Mouse (Mus musculus) thymus, adult 18-20 months (tissue): ENCODE data around the gene Bglap.
"Not testable (repeated sequence)": the region's sequence is repeated elsewhere in the genome, so short reads cannot be mapped to it uniquely, and the experiment has no call there.

ENCODE experiments used
- DNase-seq, 2 experiments: peaks; one replicate each; pipeline ENCODE4 v3.0.0; 2022; ENCODE audit warnings: mixed read lengths in 2 of 2

Bglap gene

DNA sequence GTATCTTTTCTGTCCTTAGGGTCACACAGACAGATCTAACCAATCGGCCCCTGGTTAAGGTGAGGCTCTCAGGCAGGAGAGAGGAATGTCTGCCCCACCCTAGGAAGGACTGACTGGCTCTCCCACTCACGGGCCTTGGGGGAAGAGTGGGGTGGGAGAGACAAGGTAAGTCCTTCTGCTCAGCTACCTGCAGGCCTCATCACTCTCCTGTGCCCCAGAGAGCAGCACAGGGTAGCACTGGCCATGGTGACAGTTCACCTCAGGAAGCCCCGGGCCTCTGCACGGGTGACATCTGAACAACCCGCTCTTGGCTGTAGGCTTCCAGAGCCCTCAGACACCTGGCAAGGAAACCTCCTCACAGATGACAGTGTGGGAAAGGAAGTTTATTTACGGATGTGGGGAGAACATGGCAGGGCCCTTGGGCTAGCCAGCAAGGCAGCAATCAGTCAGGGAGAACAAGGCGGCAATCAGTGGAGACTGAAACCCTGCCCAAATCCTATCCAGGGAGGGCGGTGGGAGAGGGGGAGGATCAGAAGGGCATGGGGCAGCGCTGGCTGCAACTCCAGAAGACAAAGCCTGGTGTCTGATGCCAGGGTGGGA is 9.6 kb upstream of the Bglap start:
- no peak for DNase-seq

DNA sequence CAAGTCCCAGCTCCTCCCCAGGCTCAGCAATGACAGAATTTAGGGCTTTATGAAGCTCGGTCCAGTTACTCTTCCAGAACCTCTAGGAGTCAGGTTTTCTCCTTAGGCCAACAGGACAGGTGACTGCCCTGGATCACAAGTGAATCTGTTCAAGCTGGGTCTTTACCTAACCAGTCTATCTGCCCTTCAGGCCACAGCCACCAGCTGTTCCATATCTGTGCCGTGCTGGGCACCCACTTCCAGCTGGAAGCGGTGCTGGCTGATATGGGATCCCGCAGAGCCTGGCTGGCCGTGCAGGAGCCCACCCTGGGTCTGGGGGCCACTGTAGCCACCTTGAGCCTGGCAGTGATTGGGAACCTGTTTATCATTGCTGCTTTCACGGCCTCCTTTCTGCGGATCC is 1.9 kb downstream of the Bglap start:
- not testable (repeated sequence) for DNase-seq

DNA sequence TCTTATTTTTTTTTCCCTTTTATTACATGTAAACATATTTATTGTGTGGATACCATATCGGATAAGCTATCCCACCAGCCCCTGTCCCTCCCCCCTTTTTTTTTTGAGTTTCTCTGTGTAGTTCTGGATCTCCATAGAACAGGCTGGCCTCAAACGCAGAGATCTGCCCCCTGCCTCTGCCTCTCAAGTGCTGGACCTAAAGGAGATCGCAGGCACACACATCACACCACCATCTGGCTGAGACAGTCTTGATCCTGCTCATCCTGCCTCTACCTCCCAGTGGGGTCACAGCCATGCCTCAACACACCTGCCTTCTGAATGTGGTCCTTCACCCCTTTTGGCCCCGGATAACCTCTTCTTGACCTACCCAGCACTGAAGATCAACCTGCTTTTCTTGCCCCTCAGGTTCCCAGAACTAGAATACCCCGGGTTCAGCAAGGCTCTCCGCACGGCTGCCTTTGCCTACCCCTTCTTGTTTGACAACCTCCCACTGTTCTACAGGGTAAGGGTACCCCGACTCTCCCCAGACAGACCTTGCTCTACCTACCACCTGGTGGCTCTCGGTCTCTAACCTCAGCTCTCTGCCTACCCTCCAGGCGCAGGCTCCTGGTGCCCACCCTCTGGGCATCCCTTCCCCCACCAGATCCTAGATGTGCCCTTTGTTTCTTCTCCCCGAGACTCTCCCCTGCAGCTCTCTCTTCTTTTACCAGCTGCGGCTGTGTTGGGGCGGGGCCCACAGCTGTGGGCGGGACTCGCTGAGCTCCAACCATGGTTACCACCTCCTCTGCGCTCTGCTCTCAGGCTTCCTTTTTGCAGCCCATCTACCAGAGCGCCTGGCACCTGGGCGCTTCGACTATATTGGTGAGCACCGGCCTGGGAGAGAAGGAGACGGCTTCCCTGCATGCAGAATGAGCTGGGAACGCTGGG is 2.6 kb downstream of the Bglap start:
- peak; percentile 64 to 69 for DNase-seq

DNA sequence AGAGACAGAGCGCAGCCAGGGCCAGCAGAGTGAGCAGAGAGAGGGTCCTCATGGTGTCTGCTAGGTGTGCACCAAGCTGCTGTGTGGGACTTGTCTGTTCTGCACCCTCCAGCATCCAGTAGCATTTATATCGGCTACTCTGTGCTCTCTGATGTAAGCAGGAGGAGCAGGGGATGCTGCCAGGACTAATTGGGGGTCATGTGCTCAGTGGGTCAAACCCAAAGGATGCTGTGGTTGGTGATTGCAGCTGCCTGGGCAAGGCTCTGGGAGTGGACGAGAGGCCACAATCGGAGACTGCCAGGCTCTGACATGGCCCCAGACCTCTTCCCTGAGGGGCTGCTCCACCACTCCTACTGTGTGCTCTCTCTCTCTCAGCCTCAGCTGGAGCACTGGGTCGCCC is 5.7 kb downstream of the Bglap start, which contains the start of gene Bglap2:
TSS of gene Bglap2 (minus strand) at position 101 of the 400 bp plus-strand sequence.
- DNase-seq: not testable (repeated sequence)

DNA sequence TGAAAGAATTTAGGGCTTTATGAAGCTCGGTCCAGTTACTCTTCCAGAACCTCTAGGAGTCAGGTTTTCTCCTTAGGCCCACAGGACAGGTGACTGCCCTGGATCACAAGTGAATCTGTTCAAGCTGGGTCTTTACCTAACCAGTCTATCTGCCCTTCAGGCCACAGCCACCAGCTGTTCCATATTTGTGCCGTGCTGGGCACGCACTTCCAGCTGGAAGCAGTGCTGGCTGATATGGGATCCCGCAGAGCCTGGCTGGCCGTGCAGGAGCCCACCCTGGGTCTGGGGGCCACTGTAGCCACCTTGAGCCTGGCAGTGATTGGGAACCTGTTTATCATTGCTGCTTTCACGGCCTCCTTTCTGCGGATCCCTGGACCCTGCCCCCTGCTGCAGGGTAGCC is 7.6 kb downstream of the Bglap start:
- DNase-seq: not testable (repeated sequence)

DNA sequence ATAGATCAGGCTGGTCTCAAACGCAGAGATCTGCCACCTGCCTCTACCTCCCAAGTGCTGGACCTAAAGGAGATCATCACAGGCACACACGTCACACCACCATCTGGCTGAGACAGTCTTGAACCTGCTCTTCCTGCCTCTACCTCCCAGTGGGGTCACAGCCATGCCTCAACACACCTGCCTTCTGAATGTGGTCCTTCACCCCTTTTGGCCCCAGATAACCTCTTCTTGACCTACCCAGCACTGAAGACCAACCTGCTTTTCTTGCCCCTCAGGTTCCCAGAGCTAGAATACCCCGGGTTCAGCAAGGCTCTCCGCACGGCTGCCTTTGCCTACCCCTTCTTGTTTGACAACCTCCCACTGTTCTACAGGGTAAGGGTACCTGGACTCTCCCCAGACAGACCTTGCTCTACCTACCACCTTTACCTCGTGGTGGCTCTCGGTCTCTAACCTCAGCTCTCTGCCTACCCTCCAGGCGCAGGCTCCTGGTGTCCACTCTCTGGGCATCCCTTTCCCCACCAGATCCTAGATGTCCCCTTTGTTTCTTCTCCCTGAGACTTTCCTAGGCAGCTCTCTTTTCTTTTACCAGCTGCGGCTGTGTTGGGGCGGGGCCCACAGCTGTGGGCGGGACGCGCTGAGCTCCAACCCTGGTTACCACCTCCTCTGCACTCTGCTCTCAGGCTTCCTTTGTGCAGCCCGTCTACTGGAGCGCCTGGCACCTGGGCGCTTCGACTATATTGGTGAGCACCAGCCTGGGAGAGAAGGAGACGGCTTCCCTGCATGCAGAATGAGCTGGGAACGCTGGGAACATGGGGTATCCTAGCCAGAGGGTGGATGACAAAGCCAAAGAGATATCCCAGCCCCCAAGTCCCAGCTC is 8.3 kb downstream of the Bglap start:
- peak; percentile 39 to 58 for DNase-seq

DNA sequence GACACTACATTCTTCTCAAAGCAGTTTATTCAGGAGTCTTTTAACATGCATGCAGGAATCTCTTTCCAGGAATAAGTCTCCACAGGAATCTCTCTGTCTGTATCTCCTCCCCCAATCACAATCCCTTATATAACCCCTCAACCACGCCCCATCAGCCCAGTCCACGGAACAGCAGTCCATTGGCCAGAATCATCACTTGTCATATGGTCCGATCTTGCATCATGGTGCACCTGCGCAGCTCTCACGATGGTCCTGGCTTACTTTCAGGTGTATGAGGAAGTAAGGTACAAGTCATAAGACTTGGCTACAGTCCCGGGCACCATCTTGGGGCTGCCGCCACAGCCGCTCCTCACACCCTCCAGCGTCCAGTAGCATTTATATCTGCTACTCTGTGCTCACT is 11.6 kb downstream of the Bglap start, which contains the start of gene Bglap3:
TSS of gene Bglap3 (minus strand) at position 101 of the 400 bp plus-strand sequence.
- DNase-seq: not testable (repeated sequence)

DNA sequence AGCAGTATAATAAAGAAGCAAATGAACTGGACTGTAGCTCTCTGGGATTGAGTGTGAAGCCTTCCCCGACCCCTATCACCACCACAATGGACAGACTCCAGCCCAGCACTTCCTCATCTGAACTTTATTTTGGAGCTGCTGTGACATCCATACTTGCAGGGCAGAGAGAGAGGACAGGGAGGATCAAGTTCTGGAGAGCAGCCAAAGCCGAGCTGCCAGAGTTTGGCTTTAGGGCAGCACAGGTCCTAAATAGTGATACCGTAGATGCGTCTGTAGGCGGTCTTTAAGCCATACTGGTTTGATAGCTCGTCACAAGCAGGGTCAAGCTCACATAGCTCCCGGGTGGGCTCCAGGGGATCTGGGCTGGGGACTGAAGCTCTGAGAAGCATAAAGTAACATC is 15.8 kb downstream of the Bglap start:
- not testable (repeated sequence) for DNase-seq

DNA sequence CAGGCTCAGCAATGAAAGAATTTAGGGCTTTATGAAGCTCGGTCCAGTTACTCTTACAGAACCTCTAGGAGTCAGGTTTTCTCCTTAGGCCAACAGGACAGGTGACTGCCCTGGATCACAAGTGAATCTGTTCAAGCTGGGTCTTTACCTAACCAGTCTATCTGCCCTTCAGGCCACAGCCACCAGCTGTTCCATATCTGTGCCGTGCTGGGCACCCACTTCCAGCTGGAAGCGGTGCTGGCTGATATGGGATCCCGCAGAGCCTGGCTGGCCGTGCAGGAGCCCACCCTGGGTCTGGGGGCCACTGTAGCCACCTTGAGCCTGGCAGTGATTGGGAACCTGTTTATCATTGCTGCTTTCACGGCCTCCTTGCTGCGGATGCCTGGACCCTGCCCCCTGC is 16.7 kb downstream of the Bglap start:
- not testable (repeated sequence) for DNase-seq

DNA sequence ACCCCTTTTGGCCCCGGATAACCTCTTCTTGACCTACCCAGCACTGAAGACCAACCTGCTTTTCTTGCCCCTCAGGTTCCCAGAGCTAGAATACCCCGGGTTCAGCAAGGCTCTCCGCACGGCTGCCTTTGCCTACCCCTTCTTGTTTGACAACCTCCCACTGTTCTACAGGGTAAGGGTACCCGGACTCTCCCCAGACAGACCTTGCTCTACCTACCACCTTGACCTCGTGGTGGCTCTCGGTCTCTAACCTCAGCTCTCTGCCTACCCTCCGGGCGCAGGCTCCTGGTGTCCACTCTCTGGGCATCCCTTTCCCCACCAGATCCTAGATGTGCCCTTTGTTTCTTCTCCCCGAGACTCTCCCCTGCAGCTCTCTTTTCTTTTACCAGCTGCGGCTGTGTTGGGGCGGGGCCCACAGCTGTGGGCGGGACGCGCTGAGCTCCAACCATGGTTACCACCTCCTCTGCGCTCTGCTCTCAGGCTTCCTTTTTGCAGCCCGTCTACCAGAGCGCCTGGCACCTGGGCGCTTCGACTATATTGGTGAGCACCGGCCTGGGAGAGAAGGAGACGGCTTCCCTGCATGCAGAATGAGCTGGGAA is 17.3 kb downstream of the Bglap start:
- peak; percentile 74 to 77 for DNase-seq

DNA sequence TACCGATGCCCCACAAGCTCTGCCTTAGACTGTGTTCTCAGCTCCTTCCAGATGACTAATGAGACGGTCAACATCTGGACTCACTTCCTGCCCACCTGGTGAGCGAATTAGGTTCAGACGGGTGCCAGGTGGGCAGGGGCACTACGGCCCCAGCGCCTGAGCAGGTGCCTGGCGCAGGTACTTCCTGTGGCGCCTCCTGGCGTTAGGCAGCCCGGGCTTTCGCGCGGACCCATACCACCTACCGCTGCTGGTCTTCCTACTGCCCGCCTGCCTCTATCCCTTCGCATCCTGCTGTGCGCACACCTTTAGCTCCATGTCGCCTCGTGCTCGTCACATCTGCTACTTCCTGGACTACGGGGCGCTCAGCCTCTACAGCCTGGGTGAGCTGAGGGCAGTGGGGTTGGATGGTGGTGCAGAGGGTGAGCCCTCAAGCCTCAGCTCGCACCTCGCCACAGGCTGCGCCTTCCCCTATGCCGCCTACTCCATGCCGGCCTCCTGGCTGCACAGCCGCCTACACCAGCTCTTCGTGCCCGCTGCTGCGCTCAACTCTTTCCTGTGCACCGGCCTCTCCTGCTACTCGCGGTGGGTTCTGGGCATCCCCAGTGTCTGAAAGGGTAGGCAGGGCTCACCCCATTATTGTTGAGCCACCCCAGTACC is 18.4 kb downstream of the Bglap start:
- DNase-seq: no peak

DNA sequence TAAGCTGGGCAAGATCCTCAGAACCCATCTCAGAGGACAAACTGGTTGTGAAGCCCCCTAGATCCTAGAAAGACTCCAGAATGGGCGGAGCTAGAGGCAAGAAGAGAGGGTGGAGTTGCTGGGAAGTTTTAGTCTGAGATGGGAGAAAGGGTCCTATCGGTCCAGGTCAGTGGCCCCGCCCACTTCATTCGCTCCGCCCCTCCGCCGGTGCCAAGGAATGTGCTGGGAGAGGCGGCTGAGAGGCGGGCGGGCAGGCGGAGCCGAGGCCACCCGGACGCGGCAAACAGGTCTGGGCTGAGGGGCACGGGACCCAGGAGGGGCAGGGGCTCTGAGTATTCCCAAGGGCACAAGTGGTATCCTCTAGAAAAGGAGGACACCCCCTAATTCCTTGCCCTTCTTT is 19.9 kb downstream of the Bglap start, which contains the start of gene Paqr6:
TSS of gene Paqr6 (plus strand) at position 248 of the 400 bp plus-strand sequence.
- DNase-seq: no peak

DNA sequence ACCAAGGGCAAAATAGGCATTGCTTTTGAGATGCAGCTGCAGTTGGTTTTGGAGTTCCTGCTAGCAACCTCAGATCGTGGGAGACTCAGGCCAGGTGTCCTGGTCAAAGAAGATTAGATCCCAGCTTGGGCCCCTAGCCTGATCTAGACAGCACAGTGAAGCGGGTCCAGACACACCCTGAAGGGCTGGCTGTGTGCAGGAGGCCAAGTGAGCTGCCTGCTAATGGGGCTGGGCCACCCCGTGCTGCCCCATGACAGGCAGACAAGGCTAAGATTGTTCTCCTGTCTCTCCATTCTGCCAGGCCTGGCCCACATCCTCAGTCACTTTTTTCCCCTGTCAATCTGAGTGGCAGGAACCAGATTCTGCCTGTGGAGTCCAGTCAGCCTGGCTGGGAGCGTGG is 20.6 kb downstream of the Bglap start:
- DNase-seq: no peak

DNA sequence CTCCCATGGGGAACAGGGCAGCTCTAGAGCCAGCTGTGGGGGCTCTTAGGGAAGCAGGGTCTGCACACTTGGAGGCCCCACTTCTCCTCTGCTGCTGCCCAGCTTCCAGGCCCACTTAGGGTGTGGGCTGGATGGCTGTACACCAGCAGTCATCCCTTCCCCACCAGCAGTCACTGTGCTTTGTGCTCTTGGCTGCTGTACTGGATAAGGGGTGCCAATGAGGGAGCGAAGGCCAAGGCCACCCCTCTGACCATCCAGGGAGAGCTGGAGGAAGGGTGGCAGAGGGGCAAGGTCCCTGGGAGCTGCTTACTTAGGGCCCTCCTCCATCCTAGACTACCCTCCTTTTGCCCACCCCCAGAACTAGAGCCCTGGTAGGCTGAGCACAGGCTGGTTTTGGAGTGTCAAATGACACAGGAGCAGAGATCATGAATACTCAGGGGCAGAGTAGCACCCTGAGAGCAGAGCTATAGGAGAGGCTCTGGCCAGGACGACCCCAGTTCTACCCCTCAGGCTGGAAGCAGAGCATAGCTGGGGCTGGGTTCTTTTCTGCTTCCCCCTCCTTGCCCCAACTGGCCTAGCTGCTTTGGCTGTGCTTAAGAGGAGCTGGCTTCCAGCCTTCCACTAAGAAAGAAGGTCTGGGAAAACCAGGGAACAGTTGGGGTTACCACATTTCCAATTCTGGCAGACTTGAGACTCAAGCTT is 22.5 kb downstream of the Bglap start:
- no peak for DNase-seq

DNA sequence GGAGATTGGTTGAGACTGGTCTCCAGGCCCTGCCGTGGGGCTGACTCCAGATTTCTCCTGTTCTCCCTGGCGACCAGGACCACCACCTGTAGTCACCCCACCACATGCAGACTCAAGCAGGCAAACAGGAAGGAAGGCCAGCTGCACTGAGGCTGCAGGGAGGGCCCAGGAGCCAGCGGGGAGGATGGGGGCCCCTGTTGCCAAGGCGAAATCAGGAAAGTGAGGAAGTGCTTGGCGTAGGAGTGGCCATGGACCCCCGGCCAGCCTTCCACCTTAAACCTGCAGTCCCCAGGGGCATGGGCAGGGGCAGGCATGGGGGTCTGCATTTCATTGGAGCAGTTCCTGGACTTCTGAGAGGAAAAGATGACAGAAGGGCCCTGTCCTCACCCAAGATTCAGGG is 23.2 kb downstream of the Bglap start:
- no peak for DNase-seq

DNA sequence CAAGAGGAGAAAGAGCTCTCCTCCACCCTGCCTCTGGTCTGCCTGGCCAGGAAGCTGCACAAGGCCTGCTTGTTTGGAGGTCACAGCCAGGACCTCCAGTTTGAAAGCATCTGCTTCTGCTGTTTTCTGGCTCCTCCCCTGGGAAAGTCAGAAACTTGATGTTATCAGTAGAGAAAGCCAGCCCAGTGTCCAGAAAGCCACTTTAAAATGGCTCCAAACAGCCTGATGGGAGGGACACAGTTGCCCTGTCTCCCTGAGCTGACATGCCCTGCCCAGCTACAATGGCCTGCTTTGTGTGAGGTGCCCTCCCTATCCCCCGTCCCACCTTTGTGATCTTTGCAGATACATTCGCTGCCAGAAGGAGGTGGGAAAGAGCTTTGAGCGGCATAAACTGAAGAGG is 24.3 kb downstream of the Bglap start:
- no peak for DNase-seq

DNA sequence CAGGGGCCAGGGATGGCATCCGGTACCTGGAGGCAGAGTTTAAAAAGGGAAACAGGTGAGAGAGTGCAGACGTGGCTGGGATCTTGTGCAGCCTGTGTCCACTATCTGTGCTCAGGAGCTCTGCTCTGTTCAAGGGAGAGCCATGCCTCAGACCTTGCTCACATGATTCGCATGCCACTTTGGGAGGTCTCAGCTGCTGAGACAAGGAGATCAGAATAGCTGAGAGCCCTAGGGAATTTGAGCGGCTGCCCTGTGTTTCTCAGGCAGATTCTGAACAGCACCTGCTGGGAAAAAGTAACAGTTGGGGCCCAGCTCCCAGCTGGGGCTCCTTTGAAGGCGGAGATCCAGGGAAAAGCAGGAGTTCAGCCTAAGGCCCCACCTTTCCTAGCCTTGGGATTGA is 24.7 kb downstream of the Bglap start:
- DNase-seq: no peak

DNA sequence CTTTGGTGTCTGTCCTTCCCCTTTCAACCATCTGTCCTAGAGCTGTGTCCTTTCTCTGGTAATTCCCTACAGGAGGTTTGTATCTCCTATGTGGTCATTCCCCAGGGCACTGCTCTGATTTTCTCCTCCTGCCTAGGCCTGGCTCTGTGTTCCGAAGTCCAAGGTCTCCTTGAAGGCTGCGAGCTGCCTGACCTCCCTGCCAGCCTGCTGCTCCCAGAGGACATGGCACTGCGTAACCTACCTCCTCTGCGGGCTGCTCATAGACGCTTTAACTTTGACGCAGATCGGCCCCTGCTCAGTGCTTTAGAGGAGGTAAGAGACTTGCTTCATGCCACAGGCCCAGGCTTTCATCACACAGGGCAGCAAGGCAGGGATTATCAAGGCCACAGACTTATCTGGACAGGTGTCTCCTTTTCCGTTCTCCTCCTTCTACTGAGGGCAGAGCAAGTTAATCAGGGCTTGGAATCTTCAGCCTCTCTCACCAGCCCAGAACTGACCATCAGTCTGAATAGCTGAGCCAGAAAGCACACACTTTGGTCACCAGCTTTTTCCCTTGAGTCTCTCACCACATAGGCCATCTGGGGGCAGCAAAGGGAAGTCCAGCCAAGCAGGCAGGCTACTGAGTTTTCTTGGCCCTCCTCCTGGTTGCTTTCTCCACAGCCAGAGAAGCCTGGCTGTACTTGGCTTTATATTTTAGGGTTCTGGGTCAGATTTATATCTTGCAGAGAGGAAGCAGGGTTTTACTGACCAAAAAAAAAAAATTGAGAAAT is 29.7 kb downstream of the Bglap start:
- no peak for DNase-seq

DNA sequence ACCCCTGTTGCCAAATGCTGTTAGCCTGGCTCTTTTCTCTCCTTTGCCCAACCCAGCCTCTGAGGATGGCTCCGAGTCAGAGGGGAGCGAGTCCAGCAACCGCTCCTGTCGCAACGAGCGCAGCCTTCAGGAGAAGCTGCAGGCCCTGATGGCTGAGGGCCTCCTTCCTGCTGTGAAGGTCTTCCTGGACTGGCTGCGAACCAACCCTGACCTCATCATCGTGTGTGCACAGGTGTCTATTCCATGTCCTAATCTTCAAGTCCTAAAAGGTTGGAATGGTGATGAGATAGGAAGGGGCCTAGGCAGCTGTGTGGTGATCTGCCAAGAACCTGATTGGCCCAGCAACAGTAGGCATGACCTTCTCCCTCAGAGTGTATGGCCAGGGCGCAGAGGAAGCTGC is 31.4 kb downstream of the Bglap start:
- no peak for DNase-seq

DNA sequence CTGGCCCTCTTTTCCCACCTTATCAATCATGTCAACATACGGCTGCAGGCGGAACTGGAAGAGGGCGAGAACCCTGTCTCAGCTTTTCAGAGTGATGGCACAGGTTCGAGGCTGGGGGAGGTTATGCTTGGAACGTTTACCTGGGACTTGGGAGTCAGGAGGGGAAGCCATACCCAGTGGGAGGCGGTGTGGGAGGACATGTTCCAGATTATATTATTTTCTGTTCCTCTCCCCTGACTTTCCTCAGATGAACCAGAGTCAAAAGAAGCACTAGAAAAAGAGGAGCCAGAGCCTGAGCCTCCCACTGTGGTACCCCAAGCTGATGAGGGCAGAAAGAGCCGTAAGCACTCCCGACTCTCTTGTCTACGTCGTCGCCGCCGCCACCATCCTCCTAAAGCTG is 33.5 kb downstream of the Bglap start:
- no peak for DNase-seq

DNA sequence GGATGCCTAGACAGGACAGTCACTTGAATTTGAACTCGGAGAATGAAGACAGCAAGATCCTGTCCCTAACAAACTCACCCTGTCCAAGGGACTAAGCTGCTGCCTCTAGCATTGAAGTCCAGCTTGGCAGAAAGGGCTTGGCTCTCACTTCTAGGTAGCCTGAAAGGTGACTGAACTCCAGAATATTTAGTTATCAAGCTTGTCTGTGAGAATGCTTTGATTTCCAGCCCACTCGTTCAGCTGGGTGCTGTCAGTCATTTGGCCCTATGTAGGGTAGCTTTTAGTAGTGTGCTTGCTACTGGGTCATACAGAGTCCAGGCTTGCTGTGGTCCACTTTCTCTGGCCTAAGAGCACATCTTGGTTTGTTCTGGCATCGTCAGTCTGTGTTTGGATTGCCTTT is 45.3 kb downstream of the Bglap start:
- DNase-seq: no peak
